Mouse (Mus musculus): Measurements from ENCODE around the gene Hps6.

The Hps6 gene

DNA sequence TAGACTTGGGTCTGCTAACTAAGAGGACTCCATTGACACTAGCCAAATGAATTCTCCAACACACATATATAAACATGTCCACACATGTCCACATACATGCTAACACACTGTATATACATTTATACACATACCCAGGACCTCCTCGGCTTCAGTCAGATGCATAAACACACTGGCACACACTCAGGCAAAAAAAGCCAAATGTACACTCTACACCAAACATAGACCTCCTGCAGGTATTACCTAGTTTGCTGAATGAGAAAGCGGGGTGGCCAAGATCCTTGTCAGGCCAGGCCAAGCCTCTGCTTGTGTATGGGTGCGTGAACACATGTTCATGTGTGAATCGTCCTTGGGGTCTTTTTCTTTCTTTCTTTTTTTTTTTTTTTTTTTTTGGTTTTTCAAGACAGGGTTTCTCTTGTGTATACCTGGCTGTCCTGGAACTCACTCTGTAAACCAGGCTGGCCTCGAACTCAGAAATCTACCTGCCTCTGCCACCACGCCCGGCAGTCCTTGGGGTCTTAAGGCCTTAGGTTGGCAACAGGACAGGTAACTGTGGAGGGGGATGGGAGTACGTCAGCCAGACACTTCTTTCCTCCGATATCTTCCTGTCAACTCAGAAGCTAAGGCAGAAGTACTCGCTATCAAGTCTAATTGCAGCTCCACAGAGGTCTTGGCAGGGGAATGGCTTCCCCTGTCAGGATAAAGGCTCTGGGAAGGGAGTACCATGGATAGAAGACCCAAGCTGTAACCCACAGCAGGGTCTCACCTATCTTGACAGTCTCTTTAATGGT, 27.1 kb downstream of the Hps6 start:
- DNase-seq = no peak

- no peak for DNase-seq
Observed at GRCm38 (mm10) chr19:46031689-46032432, 28.6 kb downstream of the Hps6 start.

DNA sequence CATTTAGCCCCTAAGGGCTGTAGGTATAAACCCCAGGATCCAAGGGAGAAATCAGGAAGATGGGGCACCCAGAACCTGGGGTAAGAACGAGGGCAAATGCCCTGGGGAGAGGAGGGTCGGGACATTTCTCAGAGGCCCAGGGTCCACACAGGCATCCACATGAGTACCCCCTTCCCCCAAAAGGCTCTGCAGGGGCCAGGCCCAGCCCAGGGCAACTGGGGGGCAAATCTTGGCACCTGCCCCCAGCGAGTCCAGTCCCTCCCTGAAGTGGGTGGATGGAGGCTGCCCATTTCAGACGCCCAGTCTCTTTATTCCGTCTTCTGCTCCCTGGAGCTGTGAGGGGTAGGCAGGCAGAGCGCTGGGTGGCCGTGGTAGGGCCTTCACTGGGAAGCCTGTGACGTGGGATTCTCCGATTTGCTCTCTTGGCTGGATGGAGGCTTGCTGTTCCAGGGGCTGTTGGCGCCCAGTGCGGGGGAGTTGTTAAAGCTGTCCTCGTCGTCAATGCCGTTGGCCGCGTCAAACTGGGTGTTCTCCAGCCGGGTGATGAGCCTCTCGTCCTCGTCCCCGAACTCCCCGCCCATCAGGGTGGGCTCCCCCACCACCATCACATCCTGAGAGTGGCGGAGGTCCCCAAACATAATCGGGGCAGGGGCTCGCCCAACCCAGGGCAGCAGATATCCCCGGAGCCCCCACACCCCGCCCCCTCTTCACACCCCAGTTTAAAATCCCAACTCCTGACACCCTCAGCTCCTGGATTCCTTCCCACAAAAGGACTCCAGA, 29.6 kb downstream of the Hps6 start:
- DNase-seq = peak; percentile 77

DNA sequence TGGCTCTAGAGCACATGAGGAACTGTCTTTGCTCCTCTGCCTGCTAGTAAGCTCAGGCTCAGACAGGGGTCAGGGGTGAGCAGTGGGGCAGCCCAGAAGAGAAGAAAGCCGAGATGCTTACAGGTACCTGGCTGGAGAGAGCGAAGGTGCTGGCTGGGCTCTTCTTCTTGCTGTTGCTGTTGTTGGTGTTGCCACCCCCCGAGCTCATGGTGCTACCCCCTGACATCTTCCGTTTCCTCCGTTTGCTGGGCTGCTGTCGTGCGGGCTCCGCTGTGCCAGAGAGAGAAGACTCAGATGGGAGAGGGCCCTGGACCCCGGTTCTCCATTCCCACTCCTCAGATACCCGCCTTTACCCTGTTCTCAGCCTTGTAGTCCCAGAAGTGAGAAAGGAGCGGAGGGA, 30.6 kb downstream of the Hps6 start:
- DNase-seq = no peak

DNA sequence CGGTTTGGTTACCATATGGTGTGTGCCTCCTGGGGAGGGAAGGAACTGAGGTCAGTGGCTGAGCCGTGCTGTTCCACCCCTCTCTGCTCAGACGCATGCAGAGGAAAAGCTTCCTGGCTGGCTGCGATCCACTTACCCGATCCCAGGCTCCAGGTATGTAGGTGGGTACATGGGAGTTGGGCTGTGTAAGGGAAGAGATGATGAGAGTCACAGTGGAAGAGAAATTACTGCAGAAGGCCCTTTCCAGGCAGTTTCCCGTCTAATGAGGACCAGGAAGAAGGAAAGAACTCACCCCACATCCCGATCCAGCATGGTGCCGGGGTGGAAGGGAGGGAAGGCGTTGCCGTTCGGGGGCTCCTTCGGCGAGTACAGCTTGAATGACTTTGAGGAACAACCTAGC, 32.7 kb downstream of the Hps6 start:
- no peak for DNase-seq

DNA sequence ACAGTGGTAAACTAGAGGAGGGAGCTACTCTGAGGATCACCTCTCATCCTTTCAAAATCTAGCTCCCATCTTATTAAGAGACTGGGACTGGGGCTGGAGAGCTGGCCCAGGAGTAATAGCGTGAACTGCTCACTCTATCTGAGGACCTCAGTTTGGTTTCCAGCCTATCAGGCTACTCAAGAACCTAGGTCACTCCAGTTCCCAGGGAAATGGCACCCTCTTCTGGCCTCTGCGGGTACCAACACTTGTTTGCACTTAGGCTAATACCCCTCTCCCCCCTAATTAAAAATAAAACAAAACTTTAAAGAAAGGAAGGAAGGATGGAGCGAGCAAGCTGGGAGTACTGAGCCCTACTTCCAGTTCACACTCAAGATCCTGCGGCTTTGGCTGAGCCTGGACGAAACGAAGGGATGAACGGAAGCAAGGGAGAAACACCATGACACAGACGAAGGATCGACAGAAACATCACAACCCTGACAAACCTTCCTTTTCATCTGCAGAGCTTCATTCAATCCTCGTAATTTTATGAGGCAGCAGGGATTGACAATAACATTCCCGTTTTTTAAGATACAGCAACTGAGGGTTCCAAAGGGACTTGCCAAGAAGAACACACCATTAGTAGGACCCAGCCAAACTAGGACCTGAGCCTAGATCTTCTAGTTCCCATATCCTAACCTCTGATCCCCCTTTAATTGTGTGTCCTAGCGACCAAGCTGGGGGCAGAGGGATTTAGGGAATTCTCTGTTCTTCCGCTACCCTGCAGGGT, 33.4 kb downstream of the Hps6 start:
- no peak for DNase-seq

DNA sequence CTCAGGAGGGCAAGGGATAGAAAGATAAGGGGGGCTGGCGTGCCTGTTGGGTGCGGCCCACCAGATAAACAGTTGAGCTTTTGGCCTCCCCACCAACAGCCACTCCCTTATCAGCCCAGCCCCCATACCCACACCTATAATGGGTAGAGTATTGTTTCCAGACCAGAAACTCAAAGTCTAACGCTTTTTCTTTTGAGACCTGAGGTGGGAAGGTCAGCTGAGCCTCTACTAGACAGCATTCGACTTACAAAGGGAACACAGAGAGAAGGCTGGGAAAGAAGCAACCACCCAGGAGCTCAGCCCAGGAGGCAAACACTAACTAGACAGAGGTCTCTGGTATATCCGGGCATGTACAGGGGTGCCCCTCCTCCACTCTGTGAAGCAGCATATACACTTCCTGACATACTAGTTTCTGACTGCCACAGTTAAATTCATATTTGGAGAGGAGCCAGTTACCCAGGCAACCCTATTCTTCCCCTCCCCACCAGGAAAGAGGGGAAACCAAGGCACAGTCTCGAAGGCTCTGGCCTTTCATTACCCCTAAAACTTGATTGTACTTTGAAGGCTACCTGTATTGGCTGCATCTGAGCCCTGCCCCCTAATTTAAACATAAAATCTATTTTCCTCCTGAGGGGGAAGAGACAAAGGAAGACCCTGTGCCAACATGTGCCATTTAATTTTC, 34.1 kb downstream of the Hps6 start:
- DNase-seq = no peak

DNA sequence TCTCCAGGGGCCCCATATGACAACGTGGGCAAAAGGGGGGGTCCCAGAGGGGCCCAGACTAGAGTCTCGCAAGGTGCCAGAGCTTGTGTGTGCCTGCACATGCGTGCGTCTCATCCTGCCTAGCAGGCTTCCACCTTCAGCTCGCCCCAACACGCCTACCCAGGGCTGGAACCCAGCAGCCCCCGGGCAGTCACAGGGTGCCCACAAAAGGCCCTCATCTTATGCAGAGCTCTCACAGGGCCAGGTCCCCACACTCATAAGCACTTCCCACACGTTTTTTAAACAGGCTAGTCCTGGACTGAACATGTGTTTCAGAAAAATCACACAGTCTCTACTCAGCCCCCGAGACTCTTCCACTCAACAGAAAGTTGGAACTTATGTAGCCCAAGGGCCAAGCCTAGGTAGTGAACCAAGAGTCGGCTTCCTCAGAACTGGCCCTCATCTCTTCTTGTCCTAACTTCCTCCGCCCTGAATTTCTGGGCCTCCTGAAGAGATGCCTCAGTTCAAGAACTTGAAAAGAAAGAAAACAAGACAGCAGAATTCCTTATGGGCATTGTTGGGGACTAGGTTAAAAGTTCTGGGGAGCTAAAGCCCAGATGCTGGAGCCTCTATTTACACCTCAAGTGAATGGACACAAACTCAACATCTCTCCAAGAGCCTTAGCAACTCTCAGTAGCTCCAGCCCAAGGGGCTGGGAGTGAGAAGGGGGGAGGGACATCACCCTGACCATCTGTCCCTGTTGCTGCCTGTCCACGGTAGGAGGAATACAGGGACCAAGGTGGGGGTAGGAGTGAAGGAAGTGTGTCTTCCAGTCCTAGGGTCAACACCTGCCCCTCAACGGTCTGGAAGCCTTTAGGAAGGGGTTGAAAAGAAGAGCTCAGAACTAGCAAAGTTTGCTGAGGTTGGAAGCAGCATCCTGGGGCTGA, 34.9 kb downstream of the Hps6 start:
- no peak for DNase-seq

- DNase-seq = no peak
Observed at GRCm38 (mm10) chr19:46038851-46039260, 35.5 kb downstream of the Hps6 start.

DNA sequence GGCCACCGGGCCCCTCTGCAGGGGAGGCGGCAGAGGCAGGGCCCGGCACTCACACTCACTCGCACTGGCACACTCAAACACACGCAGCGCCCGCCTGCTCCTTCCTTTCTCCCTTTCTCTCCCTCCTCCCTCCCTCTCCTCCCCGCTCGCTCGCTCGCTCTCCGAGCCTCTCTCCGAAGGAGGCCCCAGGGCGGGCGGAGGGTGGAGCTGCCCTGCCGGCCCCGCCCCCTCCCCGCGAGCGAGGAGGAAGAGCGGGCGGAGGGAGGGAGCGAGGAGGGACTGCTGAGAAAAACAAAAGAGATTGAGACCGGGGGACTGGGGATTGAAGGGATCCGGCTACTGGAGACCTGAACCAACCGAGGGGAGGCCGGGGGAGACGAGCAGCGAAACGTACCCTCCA, 36.2 kb downstream of the Hps6 start:
- peak; percentile 91 for DNase-seq

GRCm38 (mm10) chr19:46040149-46040902, 37.0 kb downstream of the Hps6 start:
- DNase-seq = no peak

DNA sequence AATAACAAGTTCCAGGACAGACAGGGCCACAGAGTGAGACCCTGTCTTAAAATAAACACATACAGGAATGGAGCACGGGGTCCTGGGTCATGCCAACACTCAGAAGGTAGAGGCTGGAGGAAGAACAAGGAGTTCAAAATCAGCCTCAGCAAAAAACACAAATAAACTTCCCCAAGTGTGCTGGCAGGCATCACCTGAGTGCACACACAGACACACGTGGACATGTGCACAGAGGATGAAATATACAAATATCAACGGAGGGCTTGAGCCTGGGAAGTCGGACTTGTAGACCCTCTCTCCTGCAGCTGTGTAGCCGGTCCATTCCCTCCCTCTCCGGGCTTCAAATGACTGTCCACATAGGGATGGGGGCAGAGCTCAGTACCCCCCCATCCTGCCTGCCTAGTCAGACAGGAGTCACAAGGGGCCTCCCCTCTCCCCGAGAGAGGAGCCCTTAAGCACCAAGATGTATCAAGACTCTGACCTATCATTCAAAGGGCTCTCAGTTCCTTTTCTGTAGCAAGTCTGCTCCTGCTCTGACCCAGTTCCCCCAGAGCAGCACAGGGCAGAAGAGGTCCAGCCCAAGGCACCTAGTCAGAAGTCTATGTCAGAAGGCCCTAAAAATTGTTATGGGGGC, 38.1 kb downstream of the Hps6 start:
- no peak for DNase-seq

- DNase-seq = peak; percentile 81
Observed at GRCm38 (mm10) chr19:46041933-46042475, 38.7 kb downstream of the Hps6 start.

GRCm38 (mm10) chr19:46042476-46043011, 39.2 kb downstream of the Hps6 start:
- DNase-seq = peak; percentile 80

DNA sequence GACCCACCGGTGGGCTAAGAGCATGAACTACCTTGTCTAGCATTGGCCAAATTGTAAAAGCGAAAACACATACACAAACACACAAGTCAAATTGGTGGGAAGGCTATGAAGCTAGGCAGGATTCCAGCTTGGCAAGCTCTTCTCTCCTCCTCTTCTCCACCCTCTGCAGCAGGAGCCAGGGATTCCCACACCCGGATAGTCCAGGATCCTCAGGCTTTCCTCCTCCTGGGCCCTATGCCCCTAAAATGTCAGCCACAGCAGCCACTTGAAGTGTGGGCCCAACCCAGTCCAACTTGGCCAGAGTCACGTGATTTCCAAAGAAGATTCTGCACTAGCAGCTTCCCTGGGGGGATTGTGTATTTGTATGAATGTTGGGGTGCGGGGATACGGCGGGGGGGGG, 40.1 kb downstream of the Hps6 start:
- no peak for DNase-seq

DNA sequence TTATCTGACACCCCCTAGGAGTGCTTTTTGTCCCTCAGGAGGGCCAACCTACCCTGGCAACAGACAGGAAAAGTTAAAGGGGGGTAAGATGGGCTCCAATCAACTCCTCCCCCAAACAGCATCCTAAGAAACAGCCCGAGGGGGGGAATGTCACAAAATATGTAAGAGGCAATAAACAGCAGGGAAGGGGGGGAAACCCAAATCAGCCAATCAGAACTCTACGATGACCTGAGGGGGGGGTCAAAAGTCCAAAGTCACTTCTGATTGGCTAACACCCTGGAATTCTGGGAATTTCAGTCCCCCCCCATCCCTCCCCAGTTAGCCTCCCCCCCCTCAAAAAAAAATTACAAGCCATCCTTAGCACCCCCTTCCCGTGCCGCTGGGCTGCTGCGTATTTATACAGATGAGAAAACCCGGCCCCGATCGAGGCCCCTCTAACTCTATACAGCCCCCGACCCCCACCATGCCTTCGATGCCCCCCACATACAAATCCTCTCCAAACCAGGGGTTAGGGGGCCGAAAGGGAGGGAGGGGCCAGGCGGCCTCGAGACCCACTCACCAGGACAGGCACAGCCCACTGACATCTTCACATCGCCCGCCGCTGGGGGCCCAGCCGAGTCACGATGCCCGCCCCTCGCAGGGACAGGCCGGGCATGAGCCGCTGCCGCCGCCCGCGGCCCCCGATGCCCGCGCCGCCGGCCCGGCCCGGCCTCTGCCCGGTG, 41.1 kb downstream of the Hps6 start, which contains the start of gene Pprc1:
Gene Pprc1, plus strand, starts transcription at position 616 of the 722 bp plus-strand sequence.
- DNase-seq = no peak

- DNase-seq = peak; percentile 86
Observed at GRCm38 (mm10) chr19:46044993-46045695, 41.8 kb downstream of the Hps6 start, which contains the start of gene Ldb1. Gene Ldb1 (minus strand): TSS chr19:46045214.

All from right cerebral cortex, adult 18-20 months (tissue).